ENCODE assay signal across 16 mouse cellular contexts in the genomic region with DNA sequence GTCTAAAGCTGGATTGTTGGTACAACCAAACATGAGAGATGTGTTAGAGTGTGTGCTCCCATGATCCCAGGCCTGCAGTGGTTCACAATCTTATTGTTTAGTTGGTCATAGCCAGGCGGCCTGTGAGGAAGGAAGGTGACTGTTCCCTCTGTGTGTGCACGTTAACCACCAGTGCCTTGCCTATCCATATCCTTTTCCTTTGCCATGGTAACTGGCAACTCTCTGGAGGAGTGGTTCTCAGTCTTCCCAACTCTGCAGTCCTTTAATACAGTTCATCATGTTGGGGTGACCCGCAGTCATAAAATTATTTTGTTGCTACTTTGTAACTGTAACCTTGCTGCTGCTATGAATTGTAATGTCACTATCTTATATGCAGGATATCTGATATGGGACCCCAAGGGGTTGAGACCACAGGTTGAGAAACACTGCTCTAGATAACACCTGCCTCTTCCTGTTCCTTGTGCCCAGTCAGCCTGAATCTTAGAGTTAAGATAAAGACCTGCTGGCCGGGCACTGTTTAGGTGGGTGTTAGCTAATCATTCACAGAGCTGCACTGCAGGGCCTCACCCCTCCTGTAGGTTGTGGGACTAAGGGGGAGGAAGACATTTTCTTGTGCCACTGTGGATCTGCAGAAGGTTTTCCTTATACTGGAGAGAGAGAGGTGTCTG. TPM values are rescaled to one million over a fixed set of nuclear protein-coding genes. Genes with fewer than 3 reads are reported as not detected.
DNase-seq lines count a peak whose midpoint lies in the region; ATAC-seq lines count a peak whose summit lies in the region.
"Had no signal": no experiment of that assay in that cellular context is flagged by ENCODE, and none has a peak within 500 bp of the region (broad histone marks: within the 10 kb centered on the region; RNA-seq: fewer than 3 reads in every experiment).

No protein-coding gene starts in this region.

- H3K9me3 ChIP-seq in lung, embryonic 16.5 days (ENCODE audit: control insufficient read depth, low read length), result no peaks in the 10 kb centered on the region
- H3K9me3 ChIP-seq in embryonic facial prominence, embryonic 13.5 days, result 0 out of 2 replicates have a peak, but pooled peaks cover under 1% of the 10 kb centered on the region
- no peaks in the 10 kb centered on the region for H3K9me3 ChIP-seq in stomach, embryonic 15.5 days

- peak; percentile 35; the same call in 1 of the 2 replicates for ATAC-seq in lung, embryonic 16.5 days (ENCODE audit: low read depth)
- ATAC-seq in embryonic facial prominence, embryonic 13.5 days (ENCODE audit: insufficient number of reproducible peaks, insufficient read depth, low FRiP score, low TSS enrichment, low read depth), result no peak
- peak; percentile 86 for ATAC-seq in stomach, embryonic 15.5 days (ENCODE audit: insufficient read depth, low FRiP score, low read depth)
- ATAC-seq: midbrain, embryonic 16.5 days had no signal

- H3K9ac ChIP-seq in lung, embryonic 16.5 days (ENCODE audit: low read length), result no peak overlapping the region
- H3K9ac ChIP-seq in embryonic facial prominence, embryonic 13.5 days, result no peak overlapping the region
- no peak overlapping the region for H3K9ac ChIP-seq in stomach, embryonic 15.5 days
- H3K9ac ChIP-seq: embryonic facial prominence, embryonic 12.5 days had no signal

- no peaks in the 10 kb centered on the region for H3K27me3 ChIP-seq in lung, embryonic 16.5 days (ENCODE audit: control insufficient read depth, insufficient read depth, low read depth, low read length)
- H3K27me3 ChIP-seq in embryonic facial prominence, embryonic 13.5 days, result no peaks in the 10 kb centered on the region
- no peaks in the 10 kb centered on the region for H3K27me3 ChIP-seq in stomach, embryonic 15.5 days (replicated peaks)
- H3K27me3 ChIP-seq: embryonic facial prominence, embryonic 12.5 days had no signal

- 66% methylated on average over 4 of the region's 4 CpGs for WGBS in lung, embryonic 16.5 days
- 69% methylated on average over 4 of the region's 4 CpGs for WGBS in embryonic facial prominence, embryonic 13.5 days
- WGBS in stomach, embryonic 15.5 days, result 64% methylated on average over 4 of the region's 4 CpGs

- peaks cover 22% of the 10 kb centered on the region for H3K4me1 ChIP-seq in lung, embryonic 16.5 days (replicated peaks; ENCODE audit: control insufficient read depth, insufficient read depth, low read length)
- peaks cover 37% of the 10 kb centered on the region for H3K4me1 ChIP-seq in embryonic facial prominence, embryonic 13.5 days
- peaks cover 22% of the 10 kb centered on the region for H3K4me1 ChIP-seq in stomach, embryonic 15.5 days

- H3K27ac ChIP-seq in lung, embryonic 16.5 days (ENCODE audit: low read length), result peak overlapping the region; percentile 50
- H3K27ac ChIP-seq in embryonic facial prominence, embryonic 13.5 days, result peak overlapping the region; percentile 22; the same call in 1 of the 2 replicates
- H3K27ac ChIP-seq in stomach, embryonic 15.5 days, result peak overlapping the region; percentile 75
- H3K27ac ChIP-seq: heart, adult 2 months had no signal

- no peak for DNase-seq in lung, postnatal 14 days
- DNase-seq in liver, result peak; percentile 60
- no peak for DNase-seq in gastrocnemius, postnatal 36 days
- DNase-seq in lung, postnatal 4 days, result no peak
- DNase-seq in frontal cortex, postnatal 14 days (ENCODE audit: low spot score in 2 of 2), result no peak
- DNase-seq: cerebellum, adult 9-10 months; heart, adult 2 months; heart, postnatal 36 days; kidney, adult 18-20 months; layer of hippocampus, postnatal 36 days had no signal

- intact Hi-C loops in gastrocnemius, postnatal 36 days (cut with DNase I), result no loop called here

- H3K4me3 ChIP-seq in lung, embryonic 16.5 days (ENCODE audit: low read length), result no peak overlapping the region
- no peak overlapping the region for H3K4me3 ChIP-seq in embryonic facial prominence, embryonic 13.5 days
- H3K4me3 ChIP-seq in stomach, embryonic 15.5 days (replicated peaks), result no peak overlapping the region
- H3K4me3 ChIP-seq: embryonic facial prominence, embryonic 12.5 days; heart, adult 2 months had no signal

- no peaks in the 10 kb centered on the region for H3K36me3 ChIP-seq in lung, embryonic 16.5 days (ENCODE audit: control insufficient read depth, insufficient read depth, low read length)
- no peaks in the 10 kb centered on the region for H3K36me3 ChIP-seq in embryonic facial prominence, embryonic 13.5 days
- no peaks in the 10 kb centered on the region for H3K36me3 ChIP-seq in stomach, embryonic 15.5 days
- H3K36me3 ChIP-seq: embryonic facial prominence, embryonic 12.5 days had no signal

- no peak overlapping the region for H3K4me2 ChIP-seq in lung, embryonic 16.5 days (ENCODE audit: low read depth, low read length)
- H3K4me2 ChIP-seq in embryonic facial prominence, embryonic 13.5 days, result no peak overlapping the region
- no peak overlapping the region for H3K4me2 ChIP-seq in stomach, embryonic 15.5 days
- H3K4me2 ChIP-seq: embryonic facial prominence, embryonic 12.5 days had no signal

RNA-seq across cellular contexts. Expression of a gene that starts 57.0 kb away (rescaled TPM):
- 1.2 and 1.6 TPM in 2 replicates for polyA plus RNA-seq in lung, embryonic 16.5 days (2015; fragmentation: Nextera tagmentation; extraction: Ambion mirVana)
- polyA plus RNA-seq in embryonic facial prominence, embryonic 13.5 days (2015; fragmentation: Nextera tagmentation; extraction: Ambion mirVana), result 0.48 and 0.93 TPM in 2 replicates
- 2.8 TPM in 2 replicates for polyA plus RNA-seq in stomach, embryonic 15.5 days (2015; fragmentation: Nextera tagmentation; extraction: Ambion mirVana)
- total RNA-seq in gastrocnemius, postnatal 36 days (2021), result 10 to 100 TPM; 14.9 to 15.1 TPM
- total RNA-seq: CH12.LX had no signal

Comparison
In these comparisons a context has a peak if more than half of its experiments do, and no peak if none do; other contexts are left out.
1. H3K27ac ChIP-seq: peak in every context shown above with its lines; median percentile 75 in stomach, embryonic 15.5 days; 50 in lung, embryonic 16.5 days; 22 in embryonic facial prominence, embryonic 13.5 days.